Mouse (Mus musculus): ENCODE results near the gene Chga. TPM values are rescaled to one million over a fixed set of nuclear protein-coding genes. Genes with fewer than 3 reads are reported as not detected.

Gene Chga
- total RNA-seq (2021): 1,000 to 10,000 TPM; 1,052 to 1,140 TPM
- long read RNA-seq, experiment 1, transcript Chga-201 (8 exons, 1,883 nt): major isoform, 2,170 of 2,898 reads
- long read RNA-seq, experiment 1, partial matches to known transcripts: 633 of 2,898 reads
- long read RNA-seq, experiment 1, other reads (novel, unspliced or antisense): 95 of 2,898 reads
- long read RNA-seq, experiment 2, transcript Chga-201 (8 exons, 1,883 nt): major isoform, 1,075 of 1,413 reads
- long read RNA-seq, experiment 2, partial matches to known transcripts: 277 of 1,413 reads
- long read RNA-seq, experiment 2, other reads (novel, unspliced or antisense): 61 of 1,413 reads

DNA sequence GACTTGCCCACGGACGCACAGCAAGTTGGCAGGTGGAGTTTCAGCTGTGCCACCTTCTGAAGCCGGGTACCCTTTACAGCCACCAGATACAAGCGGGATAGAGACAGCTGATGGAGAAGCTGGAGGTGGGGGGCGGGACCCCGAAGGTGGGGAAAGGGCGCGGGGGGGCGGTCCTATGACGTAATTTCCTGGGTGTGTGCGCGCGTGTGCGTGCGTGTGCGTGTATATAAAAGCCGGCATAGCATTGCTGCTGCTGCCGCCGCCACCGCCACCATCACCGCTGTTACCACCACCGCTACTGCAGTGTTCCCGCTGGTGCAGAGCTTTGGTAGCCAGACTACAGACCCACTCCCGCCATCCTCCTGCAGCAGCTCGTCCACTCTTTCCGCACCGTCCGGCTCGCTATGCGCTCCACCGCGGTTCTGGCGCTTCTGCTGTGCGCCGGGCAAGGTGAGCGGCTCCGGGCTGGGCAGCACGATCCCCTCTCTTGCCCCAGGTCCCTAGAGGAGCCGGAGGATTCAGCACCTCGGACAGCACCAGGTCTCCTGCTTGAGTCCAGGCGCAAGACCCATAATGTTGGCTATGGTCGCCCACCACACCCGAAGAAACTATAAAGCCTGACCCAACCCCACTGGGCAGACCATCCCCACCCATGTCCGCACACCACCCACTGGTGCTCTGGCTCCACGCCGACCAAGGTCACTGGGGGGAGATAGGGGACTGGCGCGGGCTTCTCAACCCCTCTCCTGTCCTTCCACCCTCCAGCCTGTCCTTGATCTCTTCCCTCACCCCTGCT lies at the start of gene Chga:
Gene Chga, plus strand, starts transcription at position 249 of the 796 bp plus-strand sequence.
- DNase-seq: peak; percentile 90

- DNase-seq: no peak
Observed at GRCm38 (mm10) chr12:102505131-102505713, 49.5 kb upstream of the Chga start.

GRCm38 (mm10) chr12:102505949-102506348 lies 48.8 kb upstream of the Chga start:
- no peak for DNase-seq

GRCm38 (mm10) chr12:102511363-102511762 lies 43.4 kb upstream of the Chga start:
- no peak for DNase-seq

DNA sequence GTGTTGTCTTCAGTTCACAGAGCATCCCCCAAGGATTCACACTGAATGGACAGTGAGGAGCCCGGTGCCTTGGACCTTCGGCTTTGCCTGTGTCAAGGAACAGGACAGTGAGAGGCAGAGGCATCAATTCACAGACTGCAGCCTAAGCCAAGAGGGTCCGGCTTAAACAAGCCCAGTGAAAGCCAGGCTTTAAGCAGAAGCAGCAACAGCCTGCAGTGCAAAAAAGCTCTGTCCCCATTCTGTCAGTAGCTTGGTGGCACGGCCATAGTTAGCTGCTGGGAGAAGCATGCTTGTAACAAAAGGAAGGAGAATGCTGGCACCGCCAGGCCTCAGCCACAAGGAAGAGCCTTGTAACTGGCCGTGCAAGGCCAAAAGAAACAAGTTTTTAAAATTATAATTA lies 40.6 kb upstream of the Chga start:
- DNase-seq: no peak

GRCm38 (mm10) chr12:102514751-102515150 lies 40.0 kb upstream of the Chga start:
- DNase-seq: no peak

GRCm38 (mm10) chr12:102516151-102516550 lies 38.6 kb upstream of the Chga start:
- DNase-seq: no peak

DNA sequence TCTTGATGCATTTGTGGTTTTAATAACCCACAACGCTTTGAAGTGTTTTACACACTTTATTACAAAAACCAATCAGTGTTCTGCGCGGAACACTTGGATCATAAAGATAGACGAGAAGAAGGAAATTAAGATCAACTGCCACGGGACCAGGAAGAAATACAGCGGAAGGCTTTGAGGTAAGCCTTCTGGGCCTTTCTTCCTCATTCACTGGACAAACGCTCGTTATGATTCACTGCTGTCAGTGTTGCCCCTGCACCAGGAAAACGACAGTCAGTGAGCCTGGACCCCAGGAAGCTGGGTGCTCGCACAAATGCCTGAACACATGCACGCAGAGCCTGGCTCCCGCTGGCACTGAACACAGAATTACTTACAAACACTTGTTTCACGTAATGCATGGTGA lies 37.1 kb upstream of the Chga start:
- no peak for DNase-seq

- DNase-seq: no peak
Observed at GRCm38 (mm10) chr12:102519929-102520720, 34.6 kb upstream of the Chga start.

DNA sequence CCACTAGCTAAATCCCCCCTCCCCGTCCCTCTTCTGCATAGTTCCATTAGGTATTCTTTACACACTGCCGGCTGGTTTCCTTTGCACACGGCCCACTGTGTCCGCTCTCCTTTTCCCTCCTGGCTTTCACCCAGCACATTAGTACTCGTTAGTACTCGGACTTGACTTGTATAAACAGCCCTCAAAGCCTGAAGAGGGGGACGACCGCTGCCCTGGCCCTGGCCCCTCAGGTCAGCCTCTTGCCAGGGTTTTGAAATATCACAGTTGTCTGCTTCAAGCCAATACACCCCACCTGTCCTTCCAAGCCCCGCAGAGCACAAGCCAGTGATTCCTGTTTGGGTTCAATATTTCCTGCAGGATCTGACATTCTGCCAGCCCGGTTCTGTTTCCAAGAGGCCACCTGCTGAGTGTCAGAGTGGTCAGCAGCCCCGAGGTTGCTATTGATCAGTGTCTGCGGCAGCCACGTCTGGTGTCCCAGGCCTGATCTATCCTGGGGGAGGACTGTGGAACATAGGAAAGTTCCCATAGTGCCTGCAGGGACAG lies 32.9 kb upstream of the Chga start:
- peak; percentile 19 for DNase-seq

DNA sequence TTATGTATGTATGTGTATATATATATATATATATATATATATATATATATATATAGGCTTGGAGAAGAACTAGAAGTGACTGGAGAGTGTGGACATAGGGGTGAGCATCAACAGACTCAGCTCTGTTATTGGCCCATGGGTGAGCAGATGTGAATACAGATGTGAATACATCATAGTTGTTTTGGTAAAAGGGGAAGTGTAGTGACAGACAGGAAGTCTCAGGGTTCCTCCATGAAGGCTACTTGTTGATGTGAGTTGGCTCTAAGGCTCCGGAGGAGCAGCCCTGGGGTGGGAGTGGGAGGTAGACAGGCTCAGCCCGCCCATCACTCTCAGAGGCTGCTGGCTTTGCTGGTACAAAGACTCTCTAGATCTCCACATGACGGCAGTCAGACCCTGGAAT lies 30.6 kb upstream of the Chga start:
- no peak for DNase-seq

DNA sequence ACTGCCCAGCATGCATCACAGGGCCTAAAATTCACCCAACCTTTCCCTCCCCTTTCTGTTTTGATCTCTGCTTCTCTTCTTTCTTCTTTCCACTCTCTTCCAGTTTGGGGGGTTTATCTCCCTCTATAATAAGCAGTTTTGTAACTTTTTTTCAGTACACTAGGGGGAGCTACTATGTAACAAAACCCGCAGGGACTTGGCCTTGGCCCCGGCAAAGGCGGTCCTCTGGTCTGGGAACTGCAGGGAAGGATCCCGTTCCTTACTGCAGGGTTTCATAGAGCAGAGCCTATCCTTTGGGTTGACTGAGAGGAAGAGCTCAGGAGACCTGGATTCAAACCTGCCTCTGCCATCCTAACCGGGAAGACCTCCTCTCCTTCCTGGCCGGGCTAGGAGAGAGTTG lies 30.0 kb upstream of the Chga start:
- peak; percentile 60 for DNase-seq

- no peak for DNase-seq
Observed at GRCm38 (mm10) chr12:102527989-102528388, 26.8 kb upstream of the Chga start.

- no peak for DNase-seq
Observed at GRCm38 (mm10) chr12:102535796-102536195, 19.0 kb upstream of the Chga start.

DNA sequence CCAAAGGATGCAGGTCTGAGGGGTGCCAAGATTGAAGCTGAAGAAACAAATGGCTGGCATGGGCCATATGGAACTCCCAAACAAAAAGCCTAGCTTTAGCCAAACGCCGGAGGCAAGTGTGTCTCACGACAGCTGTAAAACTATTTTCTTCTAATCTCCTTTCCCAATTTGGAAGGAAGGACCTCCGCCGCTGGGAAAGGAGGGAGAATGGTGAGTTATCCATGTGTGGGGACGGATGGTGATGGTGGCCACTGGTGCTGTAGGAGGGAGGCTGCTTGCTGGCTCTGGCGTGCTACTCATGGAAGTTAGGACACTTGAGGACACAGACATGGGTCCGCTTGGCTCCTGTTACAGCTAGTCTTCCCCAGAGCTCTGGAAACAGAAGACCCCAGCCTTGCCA lies 14.5 kb upstream of the Chga start:
- DNase-seq: no peak

DNA sequence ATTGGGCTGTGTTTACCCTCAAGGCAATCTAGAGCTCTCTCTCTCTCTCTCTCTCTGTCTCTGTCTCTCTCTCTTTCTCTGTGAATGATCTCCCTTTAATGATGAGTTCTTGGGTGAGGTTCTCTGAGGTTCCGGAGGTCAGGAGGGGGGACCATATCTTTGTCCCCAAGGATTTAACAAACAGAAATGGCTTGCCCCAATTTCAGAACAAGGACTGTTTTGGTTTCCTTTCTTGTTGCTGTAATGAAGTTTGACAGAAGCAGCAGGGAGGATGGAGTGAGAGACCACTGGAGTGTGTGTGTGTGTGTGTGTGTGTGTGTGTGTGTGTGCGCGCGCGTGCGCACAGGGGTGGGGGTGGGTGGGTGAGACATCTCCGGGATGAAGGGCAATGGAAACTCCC lies 13.6 kb upstream of the Chga start:
- DNase-seq: no peak

DNA sequence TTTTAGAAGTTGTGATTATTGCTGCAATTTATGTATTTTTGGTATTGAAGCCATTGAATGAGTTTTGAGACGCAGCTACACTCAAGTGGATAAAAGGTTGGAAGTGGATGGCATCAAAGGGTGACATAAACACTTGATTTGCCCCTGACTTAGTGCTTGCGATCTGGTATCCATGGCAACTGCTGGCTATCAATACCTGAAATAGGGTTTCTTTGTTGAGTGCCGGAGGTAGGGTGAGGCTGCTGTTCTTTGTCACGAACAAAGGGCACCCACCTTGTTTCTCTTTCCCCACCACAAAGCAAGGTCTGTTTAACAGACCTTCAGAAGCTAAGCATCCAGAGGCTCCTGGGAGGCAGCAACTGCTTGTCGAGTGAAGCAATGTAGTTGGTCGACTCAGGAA lies 9.6 kb upstream of the Chga start:
- DNase-seq: no peak

DNA sequence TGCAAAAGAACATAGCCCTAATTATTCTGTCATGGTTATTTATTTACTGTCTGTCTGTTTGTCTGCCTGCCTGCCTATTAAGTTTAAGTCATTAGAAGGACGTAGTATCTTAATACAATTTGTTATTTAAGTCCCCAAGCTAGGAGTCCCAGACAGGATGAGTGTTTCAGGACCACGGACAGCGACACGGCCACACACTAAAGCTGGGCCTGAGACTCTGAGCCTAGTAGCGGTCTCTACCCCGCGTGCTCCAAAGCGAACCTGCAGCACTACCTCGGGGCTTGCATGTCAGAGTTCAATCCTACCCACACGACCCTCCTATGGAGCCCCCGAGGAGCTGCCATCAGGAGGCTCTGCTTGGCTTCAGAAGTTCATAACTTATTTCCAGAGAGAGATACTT lies 4.2 kb upstream of the Chga start:
- peak; percentile 89 for DNase-seq

GRCm38 (mm10) chr12:102551186-102551585 lies 3.6 kb upstream of the Chga start:
- DNase-seq: peak; percentile 58

GRCm38 (mm10) chr12:102552001-102552400 lies 2.8 kb upstream of the Chga start:
- no peak for DNase-seq

- DNase-seq: peak; percentile 17
Observed at GRCm38 (mm10) chr12:102553705-102554275, 979 bp upstream of the Chga start.

DNA sequence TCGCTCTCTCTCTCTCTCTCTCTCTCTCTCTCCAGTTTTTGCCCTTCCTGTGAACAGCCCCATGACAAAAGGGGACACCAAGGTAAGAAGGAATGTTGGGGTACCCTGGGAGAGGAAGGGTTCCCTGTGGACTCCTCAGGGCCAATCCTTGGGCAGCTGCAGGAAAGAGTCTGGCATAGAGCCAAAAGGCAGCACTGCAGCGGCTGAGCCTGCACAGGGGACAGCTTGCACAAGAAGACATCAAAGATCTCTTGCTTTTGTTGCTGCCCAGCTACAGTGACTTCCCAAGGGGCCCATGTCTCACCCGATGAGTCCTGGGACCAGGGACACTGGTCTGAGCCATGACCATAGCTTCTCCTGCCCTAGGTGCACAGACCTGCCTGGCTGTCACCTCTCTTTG lies 1.1 kb downstream of the Chga start:
- peak; percentile 29 for DNase-seq

Measured in adrenal gland, postnatal 10 days (tissue).